Mouse (Mus musculus) midbrain, embryonic 10.5 days (tissue): ENCODE results near the gene Ptprg. TPM values are rescaled to one million over a fixed set of nuclear protein-coding genes. Genes with fewer than 3 reads are reported as not detected.

ENCODE experiments used
- DNase-seq: peaks from one replicate; pipeline ENCODE4 v3.0.0-alpha.2; 2017; ENCODE audit warnings: low spot score
- H3K27ac ChIP-seq: fragments of 300-500 bp; sonication (generic); replicated peaks from 2 replicates; pipeline ENCODE4 v1.5.1; 2016; ENCODE audit warnings: mild to moderate bottlenecking
- H3K27me3 ChIP-seq: fragments of 300-500 bp; sonication (generic); 2 replicates; pipeline ENCODE4 v1.6.1; 2016; ENCODE audit warnings: low read depth, mild to moderate bottlenecking; ENCODE audit not compliant: poor library complexity, severe bottlenecking
- H3K36me3 ChIP-seq: fragments of 300-500 bp; sonication (generic); 2 replicates; pipeline ENCODE4 v1.6.1; 2016; ENCODE audit warnings: mild to moderate bottlenecking, moderate library complexity
- H3K4me1 ChIP-seq: fragments of 300-500 bp; sonication (generic); 2 replicates; pipeline ENCODE4 v1.6.1; 2016
- H3K4me3 ChIP-seq: fragments of 300-500 bp; sonication (generic); 2 replicates; pipeline ENCODE4 v1.5.1; 2016; ENCODE audit warnings: mild to moderate bottlenecking, moderate library complexity
- H3K9me3 ChIP-seq: fragments of 300-500 bp; sonication (generic); replicated peaks from 2 replicates; pipeline ENCODE4 v1.6.1; 2016; ENCODE audit warnings: mild to moderate bottlenecking
- WGBS: fragments of 180-500 bp; shearing (Covaris S2); methylation state at CpG from one replicate; pipeline ENCODE4 v1.1.7; 2016; 5-methylcytosine and 5-hydroxymethylcytosine counted together
- polyA plus RNA-seq: library from polyadenylated mRNA; unstranded; fragments of >200 nt; fragmentation: Nextera tagmentation; extraction: Ambion mirVana; gene quantifications from 2 replicates; pipeline ENCODE4 v1.2.1, GENCODE M21; 2016

Ptprg gene
- polyA plus RNA-seq, 1 experiment from 2014 or later = 34.8 TPM

GRCm38 (mm10) chr14:11992534-11992933 lies 439.2 kb downstream of the Ptprg start:
- no peak overlapping the region for H3K4me3 ChIP-seq
- H3K27me3 ChIP-seq = no peaks in the 10 kb centered on the region
- H3K4me1 ChIP-seq = no peaks in the 10 kb centered on the region
- WGBS = 93% methylated on average over 6 of the region's 6 CpGs
- no peaks in the 10 kb centered on the region for H3K36me3 ChIP-seq
- DNase-seq = no peak
- H3K9me3 ChIP-seq = no peaks in the 10 kb centered on the region
- no peak overlapping the region for H3K27ac ChIP-seq

- no peak for DNase-seq
- H3K36me3 ChIP-seq = no peaks in the 10 kb centered on the region
- no peaks in the 10 kb centered on the region for H3K27me3 ChIP-seq
- H3K27ac ChIP-seq = no peak overlapping the region
- no peak overlapping the region for H3K4me3 ChIP-seq
- no peaks in the 10 kb centered on the region for H3K4me1 ChIP-seq
- WGBS = 93% methylated on average over 6 of the region's 6 CpGs
- H3K9me3 ChIP-seq = no peaks in the 10 kb centered on the region
Measured at GRCm38 (mm10) chr14:11997555-11997954, 444.2 kb downstream of the Ptprg start.

- no peaks in the 10 kb centered on the region for H3K36me3 ChIP-seq
- whole genome bisulfite sequencing = 89% methylated on average over 4 of the region's 4 CpGs
- no peaks in the 10 kb centered on the region for H3K4me1 ChIP-seq
Measured at GRCm38 (mm10) chr14:11998464-11998863, 445.1 kb downstream of the Ptprg start.

GRCm38 (mm10) chr14:12004061-12004460 lies 450.7 kb downstream of the Ptprg start:
- Histone ChIP-seq H3K9me3 (no peaks in the 10 kb centered on the region), H3K27ac (no peak overlapping the region), H3K27me3 (no peaks in the 10 kb centered on the region), H3K4me3 (no peak overlapping the region), H3K36me3 (no peaks in the 10 kb centered on the region), H3K4me1 (no peaks in the 10 kb centered on the region)
- no peak for DNase-seq
- 91% methylated on average over 4 of the region's 4 CpGs for WGBS

More at GRCm38 (mm10) chr14:11998464-11998863, 445.1 kb downstream of the Ptprg start:
- no peak for DNase-seq
- no peaks in the 10 kb centered on the region for H3K27me3 ChIP-seq
- no peaks in the 10 kb centered on the region for H3K9me3 ChIP-seq
- no peak overlapping the region for H3K4me3 ChIP-seq
- H3K27ac ChIP-seq = no peak overlapping the region

- WGBS = 85% methylated on average over 5 of the region's 5 CpGs
- no peaks in the 10 kb centered on the region for H3K4me1 ChIP-seq
- no peak overlapping the region for H3K4me3 ChIP-seq
- H3K9me3 ChIP-seq = no peaks in the 10 kb centered on the region
- DNase-seq = no peak
- H3K36me3 ChIP-seq = no peaks in the 10 kb centered on the region
- no peaks in the 10 kb centered on the region for H3K27me3 ChIP-seq
- no peak overlapping the region for H3K27ac ChIP-seq
Measured at GRCm38 (mm10) chr14:12011766-12012165, 458.4 kb downstream of the Ptprg start.

GRCm38 (mm10) chr14:12025812-12026728 lies 472.7 kb downstream of the Ptprg start:
- DNase-seq = no peak
- 93% methylated on average over 16 of the region's 16 CpGs for WGBS
- Histone ChIP-seq H3K9me3 (peaks cover 6% of the 10 kb centered on the region; the same call in 1 of the 2 replicates), H3K36me3 (no peaks in the 10 kb centered on the region), H3K27ac (no peak overlapping the region), H3K4me1 (no peaks in the 10 kb centered on the region), H3K27me3 (no peaks in the 10 kb centered on the region), H3K4me3 (no peak overlapping the region)

- Histone ChIP-seq H3K9me3 (peaks cover 6% of the 10 kb centered on the region; the same call in 1 of the 2 replicates), H3K4me1 (no peaks in the 10 kb centered on the region), H3K27me3 (no peaks in the 10 kb centered on the region), H3K4me3 (no peak overlapping the region), H3K36me3 (no peaks in the 10 kb centered on the region), H3K27ac (no peak overlapping the region)
- WGBS = 79% methylated on average over 8 of the region's 8 CpGs
- no peak for DNase-seq
Measured at GRCm38 (mm10) chr14:12027247-12027646, 473.9 kb downstream of the Ptprg start.

GRCm38 (mm10) chr14:12029926-12030325 lies 476.6 kb downstream of the Ptprg start:
- H3K27me3 ChIP-seq = no peaks in the 10 kb centered on the region
- no peaks in the 10 kb centered on the region for H3K36me3 ChIP-seq
- H3K4me3 ChIP-seq = no peak overlapping the region
- no peak overlapping the region for H3K27ac ChIP-seq
- no peak for DNase-seq
- WGBS = 74% methylated on average over 2 of the region's 2 CpGs
- H3K9me3 ChIP-seq = peaks cover 6% of the 10 kb centered on the region; the same call in 1 of the 2 replicates
- H3K4me1 ChIP-seq = no peaks in the 10 kb centered on the region

- no peak for DNase-seq
Measured at GRCm38 (mm10) chr14:12036530-12037283, 483.4 kb downstream of the Ptprg start.

GRCm38 (mm10) chr14:12039743-12040142 lies 486.4 kb downstream of the Ptprg start:
- Histone ChIP-seq H3K27me3 (no peaks in the 10 kb centered on the region), H3K4me3 (no peak overlapping the region), H3K36me3 (no peaks in the 10 kb centered on the region), H3K9me3 (no peaks in the 10 kb centered on the region), H3K4me1 (no peaks in the 10 kb centered on the region), H3K27ac (no peak overlapping the region)
- 90% methylated on average over 3 of the region's 3 CpGs for WGBS
- DNase-seq = no peak

More at GRCm38 (mm10) chr14:12036530-12037283, 483.4 kb downstream of the Ptprg start:
- Histone ChIP-seq H3K4me3 (no peak overlapping the region), H3K4me1 (no peaks in the 10 kb centered on the region), H3K36me3 (no peaks in the 10 kb centered on the region), H3K9me3 (no peaks in the 10 kb centered on the region), H3K27ac (no peak overlapping the region), H3K27me3 (no peaks in the 10 kb centered on the region)
- 93% methylated on average over 11 of the region's 11 CpGs for WGBS

- H3K36me3 ChIP-seq = no peaks in the 10 kb centered on the region
- H3K27me3 ChIP-seq = no peaks in the 10 kb centered on the region
- DNase-seq = no peak
- 96% methylated on average over 6 of the region's 6 CpGs for WGBS
- H3K4me3 ChIP-seq = no peak overlapping the region
- no peak overlapping the region for H3K27ac ChIP-seq
- H3K9me3 ChIP-seq = no peaks in the 10 kb centered on the region
- no peaks in the 10 kb centered on the region for H3K4me1 ChIP-seq
Measured at GRCm38 (mm10) chr14:12041566-12041965, 488.2 kb downstream of the Ptprg start.

- Histone ChIP-seq H3K9me3 (no peaks in the 10 kb centered on the region), H3K36me3 (no peaks in the 10 kb centered on the region), H3K4me1 (no peaks in the 10 kb centered on the region), H3K27ac (no peak overlapping the region), H3K4me3 (no peak overlapping the region), H3K27me3 (no peaks in the 10 kb centered on the region)
- WGBS = 94% methylated on average over 3 of the region's 3 CpGs
- DNase-seq = no peak
Measured at GRCm38 (mm10) chr14:12046226-12046882, 493.0 kb downstream of the Ptprg start.
